Mouse (Mus musculus): Measurements from ENCODE around the gene Chrm2. TPM values are rescaled to one million over a fixed set of nuclear protein-coding genes. Genes with fewer than 3 reads are reported as not detected.

The Chrm2 gene
- polyA plus RNA-seq, 1 experiment from 2014 or later: 0.96 TPM

- Histone ChIP-seq H3K27me3 (no peaks in the 10 kb centered on the region), H3K4me1 (no peaks in the 10 kb centered on the region), H3K9me3 (replicated peaks) (no peaks in the 10 kb centered on the region), H3K4me3 (replicated peaks) (no peak overlapping the region), H3K9ac (no peak overlapping the region), H3K36me3 (no peaks in the 10 kb centered on the region), H3K27ac (replicated peaks) (no peak overlapping the region), H3K4me2 (replicated peaks) (no peak overlapping the region)
- ATAC-seq (ENCODE audit: insufficient number of reproducible peaks, low FRiP score, low TSS enrichment, low read depth): no peak
- WGBS: 86% methylated on average over 6 of the region's 6 CpGs
Observed at GRCm38 (mm10) chr6:36437964-36438363, 50.1 kb downstream of the Chrm2 start.

DNA sequence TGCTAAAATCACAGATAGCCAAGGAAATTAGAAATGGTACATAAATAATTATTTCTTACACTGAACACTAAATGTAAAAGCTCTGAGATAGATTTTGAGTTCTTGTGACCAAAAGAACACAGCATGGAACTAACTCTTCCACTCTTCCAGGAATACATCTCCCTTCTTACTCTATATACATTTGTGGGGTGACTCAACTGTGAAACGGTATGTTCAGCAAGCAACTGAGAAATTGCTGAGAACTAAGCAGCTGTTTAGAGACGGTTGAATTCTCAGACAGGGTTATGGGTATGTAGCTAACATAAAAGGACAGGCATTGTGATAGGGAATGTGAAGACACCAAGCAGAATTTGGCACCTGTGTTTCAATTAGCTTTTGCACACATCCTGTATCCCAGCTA, 51.3 kb downstream of the Chrm2 start:
- Histone ChIP-seq H3K4me3 (replicated peaks) (no peak overlapping the region), H3K9me3 (replicated peaks) (no peaks in the 10 kb centered on the region), H3K36me3 (no peaks in the 10 kb centered on the region), H3K27ac (replicated peaks) (no peak overlapping the region), H3K4me2 (replicated peaks) (no peak overlapping the region), H3K27me3 (no peaks in the 10 kb centered on the region), H3K4me1 (no peaks in the 10 kb centered on the region), H3K9ac (no peak overlapping the region)
- no peak for ATAC-seq (ENCODE audit: insufficient number of reproducible peaks, low FRiP score, low TSS enrichment, low read depth)
- WGBS: 81% methylated on average over 2 of the region's 2 CpGs

DNA sequence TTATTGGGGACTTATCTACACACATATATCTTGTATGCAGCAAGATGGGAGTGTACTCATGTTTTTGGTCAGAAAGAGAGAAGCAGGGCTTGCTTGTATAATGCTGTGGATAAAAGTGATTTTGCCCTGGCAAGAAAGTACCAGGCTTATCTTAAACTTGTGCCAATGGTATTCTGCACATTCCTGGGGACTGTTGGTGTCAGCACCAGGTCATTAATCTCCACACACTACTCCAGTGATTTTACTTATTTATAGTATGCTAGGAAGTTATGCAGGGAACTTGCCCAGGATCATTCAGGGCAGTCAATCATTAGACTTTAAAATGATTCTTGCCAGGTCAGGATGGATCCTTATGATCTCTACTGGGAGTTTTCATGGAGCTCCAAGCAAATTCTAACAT, 63.6 kb downstream of the Chrm2 start:
- no peak overlapping the region for H3K4me2 ChIP-seq (replicated peaks)
- H3K4me3 ChIP-seq (replicated peaks): no peak overlapping the region
- H3K27ac ChIP-seq (replicated peaks): no peak overlapping the region
- ATAC-seq (ENCODE audit: insufficient number of reproducible peaks, low FRiP score, low TSS enrichment, low read depth): no peak
- H3K4me1 ChIP-seq: no peaks in the 10 kb centered on the region
- no peaks in the 10 kb centered on the region for H3K36me3 ChIP-seq
- no peaks in the 10 kb centered on the region for H3K9me3 ChIP-seq (replicated peaks)
- H3K27me3 ChIP-seq: no peaks in the 10 kb centered on the region
- no peak overlapping the region for H3K9ac ChIP-seq

DNA sequence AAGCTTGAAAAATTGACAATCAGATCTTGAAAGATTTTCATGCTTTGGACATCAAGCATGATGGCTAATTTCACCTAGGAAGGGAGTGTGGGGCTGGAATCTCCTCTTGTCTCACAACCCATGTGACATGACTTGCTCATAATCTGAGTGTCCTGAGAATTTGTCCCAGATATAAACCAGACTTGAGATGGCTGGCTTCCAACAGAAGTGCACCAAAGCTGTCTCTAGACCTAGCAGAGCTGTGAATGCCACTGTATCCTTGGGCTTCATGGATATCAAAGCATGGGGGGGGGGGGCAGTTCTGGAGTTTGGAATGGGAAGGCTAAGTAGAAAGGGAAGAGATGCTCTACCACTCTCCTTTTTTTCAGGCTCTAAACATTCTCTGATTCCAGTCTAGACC, 67.2 kb downstream of the Chrm2 start:
- no peaks in the 10 kb centered on the region for H3K27me3 ChIP-seq

GRCm38 (mm10) chr6:36457015-36457414, 69.1 kb downstream of the Chrm2 start:
- no peak for ATAC-seq (ENCODE audit: insufficient number of reproducible peaks, low FRiP score, low TSS enrichment, low read depth)
- no peaks in the 10 kb centered on the region for H3K27me3 ChIP-seq
- 69% methylated on average over 1 of the region's 1 CpGs for WGBS
- no peak overlapping the region for H3K27ac ChIP-seq (replicated peaks)
- no peaks in the 10 kb centered on the region for H3K36me3 ChIP-seq
- H3K4me3 ChIP-seq (replicated peaks): no peak overlapping the region
- H3K9me3 ChIP-seq (replicated peaks): no peaks in the 10 kb centered on the region
- H3K9ac ChIP-seq: no peak overlapping the region
- no peak overlapping the region for H3K4me2 ChIP-seq (replicated peaks)
- H3K4me1 ChIP-seq: no peaks in the 10 kb centered on the region

More for the DNA sequence above, 67.2 kb downstream of the Chrm2 start:
- no peak overlapping the region for H3K27ac ChIP-seq (replicated peaks)
- H3K36me3 ChIP-seq: no peaks in the 10 kb centered on the region
- H3K9me3 ChIP-seq (replicated peaks): no peaks in the 10 kb centered on the region
- no peak overlapping the region for H3K4me3 ChIP-seq (replicated peaks)
- H3K4me1 ChIP-seq: no peaks in the 10 kb centered on the region
- no peak overlapping the region for H3K4me2 ChIP-seq (replicated peaks)
- ATAC-seq (ENCODE audit: insufficient number of reproducible peaks, low FRiP score, low TSS enrichment, low read depth): no peak
- H3K9ac ChIP-seq: no peak overlapping the region

GRCm38 (mm10) chr6:36464008-36464407, 76.1 kb downstream of the Chrm2 start:
- H3K36me3 ChIP-seq: no peaks in the 10 kb centered on the region
- no peak overlapping the region for H3K4me2 ChIP-seq (replicated peaks)
- H3K9me3 ChIP-seq (replicated peaks): no peaks in the 10 kb centered on the region
- no peaks in the 10 kb centered on the region for H3K4me1 ChIP-seq
- H3K9ac ChIP-seq: no peak overlapping the region
- WGBS: 80% methylated on average over 3 of the region's 3 CpGs
- ATAC-seq (ENCODE audit: insufficient number of reproducible peaks, low FRiP score, low TSS enrichment, low read depth): no peak
- no peaks in the 10 kb centered on the region for H3K27me3 ChIP-seq
- no peak overlapping the region for H3K27ac ChIP-seq (replicated peaks)
- no peak overlapping the region for H3K4me3 ChIP-seq (replicated peaks)

DNA sequence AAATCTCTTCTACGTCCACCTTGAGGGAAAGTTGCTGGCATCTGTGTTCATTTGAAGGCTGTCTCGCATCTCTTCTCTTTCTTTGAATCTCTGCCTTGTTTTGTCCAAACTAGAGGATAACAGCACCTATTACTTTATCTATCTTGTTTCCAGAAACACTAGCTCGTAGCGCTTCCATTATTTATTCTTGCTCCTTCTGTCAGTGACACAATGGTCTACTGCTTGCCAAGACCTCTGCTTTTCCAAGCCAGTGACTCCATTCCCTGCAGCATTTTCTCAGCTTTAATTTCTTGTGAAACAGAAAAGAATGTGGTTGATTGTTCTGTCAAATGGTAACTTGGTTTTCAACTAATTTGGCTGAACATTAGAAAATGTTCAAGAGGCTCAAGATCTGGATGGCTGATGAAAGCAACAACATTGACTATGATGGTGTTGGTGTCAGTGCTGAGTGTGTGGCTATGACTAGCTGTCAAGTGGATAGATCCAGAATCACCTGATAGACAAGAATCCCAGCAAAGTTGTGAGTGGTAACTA, 96.3 kb downstream of the Chrm2 start:
- ATAC-seq (ENCODE audit: insufficient number of reproducible peaks, low FRiP score, low TSS enrichment, low read depth): no peak
- H3K4me3 ChIP-seq (replicated peaks): no peak overlapping the region
- H3K27ac ChIP-seq (replicated peaks): no peak overlapping the region
- H3K36me3 ChIP-seq: no peaks in the 10 kb centered on the region
- no peak overlapping the region for H3K4me2 ChIP-seq (replicated peaks)
- WGBS: 75% methylated on average over 4 of the region's 4 CpGs
- H3K9ac ChIP-seq: no peak overlapping the region
- H3K9me3 ChIP-seq (replicated peaks): no peaks in the 10 kb centered on the region
- no peaks in the 10 kb centered on the region for H3K4me1 ChIP-seq
- no peaks in the 10 kb centered on the region for H3K27me3 ChIP-seq

- no peak for ATAC-seq (ENCODE audit: insufficient number of reproducible peaks, low FRiP score, low TSS enrichment, low read depth)
- Histone ChIP-seq H3K27ac (replicated peaks) (no peak overlapping the region), H3K4me2 (replicated peaks) (no peak overlapping the region), H3K4me3 (replicated peaks) (no peak overlapping the region), H3K9me3 (replicated peaks) (no peaks in the 10 kb centered on the region), H3K27me3 (no peaks in the 10 kb centered on the region), H3K4me1 (no peaks in the 10 kb centered on the region), H3K36me3 (no peaks in the 10 kb centered on the region), H3K9ac (no peak overlapping the region)
- 78% methylated on average over 7 of the region's 7 CpGs for WGBS
Observed at GRCm38 (mm10) chr6:36507008-36507663, 119.3 kb downstream of the Chrm2 start.

GRCm38 (mm10) chr6:36507946-36508345, 120.1 kb downstream of the Chrm2 start:
- Histone ChIP-seq H3K4me3 (replicated peaks) (no peak overlapping the region), H3K27ac (replicated peaks) (no peak overlapping the region), H3K4me2 (replicated peaks) (no peak overlapping the region), H3K9ac (no peak overlapping the region), H3K4me1 (no peaks in the 10 kb centered on the region), H3K9me3 (replicated peaks) (no peaks in the 10 kb centered on the region), H3K36me3 (no peaks in the 10 kb centered on the region), H3K27me3 (no peaks in the 10 kb centered on the region)
- no peak for ATAC-seq (ENCODE audit: insufficient number of reproducible peaks, low FRiP score, low TSS enrichment, low read depth)
- WGBS: 43% methylated on average over 7 of the region's 7 CpGs

- no peak overlapping the region for H3K4me3 ChIP-seq (replicated peaks)
- no peak overlapping the region for H3K9ac ChIP-seq
- ATAC-seq (ENCODE audit: insufficient number of reproducible peaks, low FRiP score, low TSS enrichment, low read depth): no peak
- H3K36me3 ChIP-seq: no peaks in the 10 kb centered on the region
- WGBS: 39% methylated on average over 2 of the region's 2 CpGs
- no peaks in the 10 kb centered on the region for H3K4me1 ChIP-seq
- no peak overlapping the region for H3K4me2 ChIP-seq (replicated peaks)
- H3K27me3 ChIP-seq: no peaks in the 10 kb centered on the region
- no peak overlapping the region for H3K27ac ChIP-seq (replicated peaks)
- no peaks in the 10 kb centered on the region for H3K9me3 ChIP-seq (replicated peaks)
Observed at GRCm38 (mm10) chr6:36508469-36508868, 120.6 kb downstream of the Chrm2 start.

- no peaks in the 10 kb centered on the region for H3K27me3 ChIP-seq
- H3K4me2 ChIP-seq (replicated peaks): no peak overlapping the region
- H3K27ac ChIP-seq (replicated peaks): no peak overlapping the region
- H3K4me1 ChIP-seq: peaks cover 3% of the 10 kb centered on the region
- H3K9ac ChIP-seq: no peak overlapping the region
- WGBS: 65% methylated on average over 4 of the region's 4 CpGs
- H3K9me3 ChIP-seq (replicated peaks): no peaks in the 10 kb centered on the region
- H3K4me3 ChIP-seq (replicated peaks): no peak overlapping the region
- H3K36me3 ChIP-seq: no peaks in the 10 kb centered on the region
- ATAC-seq (ENCODE audit: insufficient number of reproducible peaks, low FRiP score, low TSS enrichment, low read depth): no peak
Observed at GRCm38 (mm10) chr6:36516508-36516907, 128.6 kb downstream of the Chrm2 start.

GRCm38 (mm10) chr6:36517242-36517641, 129.4 kb downstream of the Chrm2 start:
- Histone ChIP-seq H3K27me3 (no peaks in the 10 kb centered on the region), H3K36me3 (no peaks in the 10 kb centered on the region), H3K9me3 (replicated peaks) (no peaks in the 10 kb centered on the region), H3K27ac (replicated peaks) (no peak overlapping the region), H3K4me1 (peaks cover 3% of the 10 kb centered on the region), H3K4me3 (replicated peaks) (no peak overlapping the region), H3K4me2 (replicated peaks) (no peak overlapping the region), H3K9ac (no peak overlapping the region)
- no peak for ATAC-seq (ENCODE audit: insufficient number of reproducible peaks, low FRiP score, low TSS enrichment, low read depth)
- 39% methylated on average over 5 of the region's 5 CpGs for WGBS
